Mouse (Mus musculus) embryonic stem cell, embryonic (primary cell): ENCODE results near the gene Pir.

Experiments
- CTCF ChIA-PET, 4 experiments: fragments of 300-600 bp in 2 of 4; fragments of 350-600 bp in 2 of 4; sonication (Branson Sonifier 250); formaldehyde crosslinking; loops; one replicate each; lab custom pipeline; 2022; ENCODE audit warnings: inconsistent platforms in 2 of 4; lab: Charles Lee
- POLR2A ChIA-PET, 4 experiments: fragments of 300-600 bp in 2 of 4; fragments of 350-600 bp in 2 of 4; sonication (Branson Sonifier 250); formaldehyde crosslinking; loops; one replicate each; lab custom pipeline; 2022; ENCODE audit warnings: antibody characterized with exemption in 4 of 4, inconsistent platforms in 1 of 4; lab: Charles Lee

The Pir gene

GRCm38 (mm10) chrX:164406133-164407022, 137.2 kb downstream of the Pir start:
- CTCF ChIA-PET = no interaction called here

GRCm38 (mm10) chrX:164408301-164408927, 139.2 kb downstream of the Pir start:
- ChIA-PET POLR2A (interaction anchor here in 1 of 4 experiments (1.3 to 3.6 kb wide), 4 partner anchors 11 to 14 kb away, joined by 3 to 12 read pairs (median 5); partner anchors contain the start of gene Piga), CTCF (no interaction called here)

More at GRCm38 (mm10) chrX:164406133-164407022, 137.2 kb downstream of the Pir start:
- POLR2A ChIA-PET = interaction anchor here in 2 of 4 experiments (0.6 to 5.0 kb wide), 12 partner anchors 9 to 989 kb away, joined by 3 to 28 read pairs (median 4); partner anchors contain the start of gene Zrsr2 (in 1 of the 2)

GRCm38 (mm10) chrX:164410562-164410961, 141.4 kb downstream of the Pir start:
- ChIA-PET POLR2A (interaction anchor here in 2 of 4 experiments (0.6 to 3.6 kb wide), 6 partner anchors 9 to 477 kb away, joined by 3 to 12 read pairs (median 4); partner anchors contain the start of gene Piga (in 1 of the 2)), CTCF (interaction anchor here in 1 of 4 experiments (0.5 to 0.7 kb wide), 2 partner anchors 338 to 604 kb away, joined by 3 to 5 read pairs; no protein-coding TSS in a partner anchor)

GRCm38 (mm10) chrX:164416803-164417202, 147.6 kb downstream of the Pir start:
- ChIA-PET POLR2A (interaction anchor here in 1 of 4 experiments (1.7 to 4.7 kb wide), 2 partner anchors 12 to 14 kb away, joined by 7 to 28 read pairs; no protein-coding TSS in a partner anchor), CTCF (no interaction called here)

- ChIA-PET POLR2A (interaction anchor here in 1 of 4 experiments (1.0 to 4.7 kb wide), 4 partner anchors 10 to 34 kb away, joined by 3 to 28 read pairs (median 6); no protein-coding TSS in a partner anchor), CTCF (no interaction called here)
Measured at GRCm38 (mm10) chrX:164418008-164418407, 148.8 kb downstream of the Pir start.

- CTCF ChIA-PET = no interaction called here
- POLR2A ChIA-PET = interaction anchor here in 3 of 4 experiments (0.7 to 4.2 kb wide), 12 partner anchors 9 to 511 kb away, joined by 3 to 29 read pairs (median 4); partner anchors contain the start of genes Ap1s2 (in 1 of the 3), Pir (in 1 of the 3), Siah1b (in 1 of the 3) and Zrsr2 (in 1 of the 3)
Measured at GRCm38 (mm10) chrX:164419471-164419939, 150.3 kb downstream of the Pir start, which contains the start of gene Piga. Gene Piga, plus strand, starts transcription at chrX:164419787.

- CTCF ChIA-PET = no interaction called here
- POLR2A ChIA-PET = interaction anchor here in 3 of 4 experiments (0.6 to 4.2 kb wide), 10 partner anchors 8 to 511 kb away, joined by 3 to 29 read pairs (median 4); partner anchors contain the start of genes Ap1s2 (in 1 of the 3) and Siah1b (in 1 of the 3)
Measured at GRCm38 (mm10) chrX:164419955-164420354, 150.8 kb downstream of the Pir start.

- CTCF ChIA-PET = no interaction called here
- POLR2A ChIA-PET = interaction anchor here in 3 of 4 experiments (0.6 to 4.2 kb wide), 8 partner anchors 8 to 344 kb away, joined by 3 to 29 read pairs (median 4); partner anchors contain the start of gene Siah1b (in 1 of the 3)
Measured at GRCm38 (mm10) chrX:164420518-164420917, 151.3 kb downstream of the Pir start.
